Mouse (Mus musculus): ENCODE data around the gene Slc9a6.

Gene Slc9a6

GRCm38 (mm10) chrX:56708592-56709370 lies 99.2 kb downstream of the Slc9a6 start:
- CTCF ChIA-PET: interaction anchor here in 1 of 4 experiments (0.5 kb wide), 1 partner anchor 78 kb away, joined by 3 read pairs; no protein-coding TSS in a partner anchor
- POLR2A ChIA-PET: interaction anchor here in 1 of 4 experiments (1.0 kb wide), 1 partner anchor 22 kb away, joined by 3 read pairs; no protein-coding TSS in a partner anchor

DNA sequence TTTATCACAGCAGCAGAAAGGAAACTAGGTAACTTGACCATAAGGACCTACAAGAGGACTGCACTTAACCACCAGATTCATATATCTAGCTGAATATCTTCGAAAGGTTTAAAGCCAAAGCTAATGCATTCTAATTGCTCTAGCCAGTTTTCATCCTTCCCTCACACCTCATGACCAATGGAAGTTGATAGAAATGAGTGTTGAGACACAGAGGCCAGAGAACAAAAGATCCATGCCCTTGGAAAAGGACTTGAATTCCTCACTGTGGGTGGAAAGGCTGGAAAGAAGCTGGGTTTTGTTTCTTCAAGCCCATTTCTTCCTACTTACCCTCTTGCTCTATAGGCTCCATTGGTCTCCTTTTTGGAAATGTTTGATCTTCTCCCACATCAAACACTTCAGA lies 101.0 kb downstream of the Slc9a6 start:
- ChIA-PET CTCF (no interaction called here), POLR2A (interaction anchor here in 2 of 4 experiments (0.8 to 1.0 kb wide), 2 partner anchors 9 to 41 kb away, joined by 3 read pairs; no protein-coding TSS in a partner anchor)

DNA sequence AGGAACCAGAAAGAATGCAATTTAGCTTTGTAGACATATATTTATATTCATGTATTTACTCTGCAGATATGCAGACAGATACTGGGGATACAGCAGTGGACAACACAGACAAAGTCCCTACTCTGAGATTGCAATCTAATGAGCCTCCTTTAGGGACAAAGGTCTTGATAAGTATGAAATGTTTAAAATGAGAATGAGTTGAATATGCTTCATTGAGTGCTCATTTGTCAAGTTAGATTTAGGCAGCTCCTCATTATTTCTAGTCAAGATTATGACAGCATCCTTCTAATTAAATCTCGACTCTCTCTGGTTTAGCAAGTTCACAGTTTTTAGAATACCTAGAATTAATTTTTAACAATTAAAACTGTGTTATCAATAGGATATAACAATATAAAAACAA lies 103.1 kb downstream of the Slc9a6 start:
- POLR2A ChIA-PET: no interaction called here
- CTCF ChIA-PET: interaction anchor here in 1 of 4 experiments (0.5 to 1.4 kb wide), 2 partner anchors 9 to 468 kb away, joined by 4 to 8 read pairs; no protein-coding TSS in a partner anchor

Data from embryonic stem cell, embryonic (primary cell).